Mouse (Mus musculus) olfactory bulb, adult 2 months (tissue): ENCODE measurements around the gene Flt1.
"Not testable (repeated sequence)": the region's sequence is repeated elsewhere in the genome, so short reads cannot be mapped to it uniquely, and the experiment has no call there.

Experiments used
- CTCF ChIP-seq: fragments of 200-500 bp; IDR thresholded peaks from 2 replicates; pipeline ENCODE4 v1.5.1; 2012; ENCODE audit warnings: low read depth, mild to moderate bottlenecking, low read length, moderate library complexity; ENCODE audit not compliant: insufficient read depth
- POLR2A ChIP-seq: fragments of 200-500 bp; IDR thresholded peaks from 2 replicates; pipeline ENCODE4 v1.6.1; 2012; ENCODE audit warnings: mild to moderate bottlenecking, low read depth, low read length, moderate library complexity; ENCODE audit not compliant: insufficient read depth

DNA sequence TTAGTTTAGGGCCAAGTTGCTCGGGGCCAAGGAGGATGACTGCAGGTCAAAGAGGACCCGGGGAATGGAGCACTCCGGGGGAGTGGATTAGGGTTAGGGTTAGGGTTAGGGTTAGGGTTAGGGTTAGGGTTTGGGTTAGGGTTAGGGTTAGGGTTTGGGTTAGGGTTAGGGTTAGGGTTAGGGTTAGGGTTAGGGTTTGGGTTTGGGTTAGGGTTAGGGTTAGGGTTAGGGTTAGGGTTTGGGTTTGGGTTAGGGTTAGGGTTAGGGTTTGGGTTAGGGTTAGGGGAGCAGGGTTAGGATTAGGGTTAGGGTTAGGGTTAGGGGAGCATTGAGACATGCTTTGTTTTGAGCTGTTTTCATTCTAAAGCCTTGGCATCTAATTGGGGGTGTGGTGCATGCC, 114.5 kb downstream of the Flt1 start:
- TF ChIP-seq CTCF, POLR2A: not testable (repeated sequence)
